Comparison of ENCODE assay signal across 8 mouse cellular contexts in the genomic region with DNA sequence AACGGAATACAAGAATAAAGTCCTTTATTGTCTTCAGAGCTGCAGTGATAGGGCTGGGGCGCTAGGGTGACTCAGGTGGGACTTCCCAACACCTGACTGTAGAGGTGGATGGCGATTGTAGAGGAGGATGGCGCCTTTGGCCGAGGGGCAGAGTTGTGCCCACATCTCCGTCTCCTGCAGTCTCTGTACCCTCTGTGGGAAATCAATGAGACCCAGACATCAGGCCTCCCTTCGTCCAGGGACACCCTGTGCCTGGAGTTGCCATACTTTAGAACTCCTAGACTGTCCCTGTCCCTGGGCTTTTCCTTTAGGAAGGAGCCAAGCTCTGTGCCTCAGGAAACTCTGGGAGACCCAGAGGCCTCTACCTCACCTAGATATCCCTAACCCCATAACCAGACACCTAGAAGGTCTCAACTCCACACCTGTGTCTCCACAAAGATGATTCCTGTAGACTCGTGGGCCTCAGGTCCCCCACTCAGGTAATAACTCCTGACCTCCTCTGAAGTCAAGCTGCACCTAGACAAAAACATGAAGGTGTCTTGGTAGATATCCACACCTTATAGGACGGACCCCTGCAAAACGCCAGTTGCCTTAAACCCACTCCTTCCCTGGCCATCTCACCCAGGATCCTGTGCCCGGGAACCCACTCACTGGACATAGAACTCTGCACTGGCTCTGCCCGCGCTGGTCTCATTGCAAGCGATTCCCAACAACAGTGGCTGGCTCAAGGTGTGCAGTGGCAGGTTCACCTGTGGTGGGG. TPM values are rescaled to one million over a fixed set of nuclear protein-coding genes. Genes with fewer than 3 reads are reported as not detected.
DNase-seq lines count a peak whose midpoint lies in the region; ATAC-seq and TF ChIP-seq lines count a peak whose summit lies in the region.

No protein-coding gene starts in this region.

- H3K27me3 ChIP-seq in cerebellum, adult 2 months (ENCODE audit: control insufficient read depth, insufficient read depth, low read length), result no peaks in the 10 kb centered on the region
- no peaks in the 10 kb centered on the region for H3K27me3 ChIP-seq in thymus, adult 2 months (ENCODE audit: control insufficient read depth, insufficient read depth, low read length)
- no peaks in the 10 kb centered on the region for H3K27me3 ChIP-seq in liver, embryonic 12.5 days (replicated peaks)
- no peaks in the 10 kb centered on the region for H3K27me3 ChIP-seq in stomach, postnatal 0 days (ENCODE audit: control insufficient read depth, insufficient read depth, low read length)

- no peaks in the 10 kb centered on the region; the same call in 1 of the 2 replicates for H3K36me3 ChIP-seq in thymus, adult 2 months (ENCODE audit: control insufficient read depth, insufficient read depth, low read length)
- peaks cover 8% of the 10 kb centered on the region for H3K36me3 ChIP-seq in liver, embryonic 12.5 days
- H3K36me3 ChIP-seq in stomach, postnatal 0 days (ENCODE audit: control insufficient read depth, insufficient read depth, low read length), result no peaks in the 10 kb centered on the region

- peak overlapping the region; percentile 77 for H3K9ac ChIP-seq in liver, embryonic 12.5 days
- H3K9ac ChIP-seq in stomach, postnatal 0 days (ENCODE audit: low read length), result peak overlapping the region; percentile 54

- no peak for ATAC-seq in liver, embryonic 12.5 days
- no peak for ATAC-seq in stomach, postnatal 0 days (ENCODE audit: low FRiP score, low TSS enrichment)

- H3K9me3 ChIP-seq in liver, embryonic 12.5 days (replicated peaks), result no peaks in the 10 kb centered on the region
- no peaks in the 10 kb centered on the region for H3K9me3 ChIP-seq in stomach, postnatal 0 days (ENCODE audit: control insufficient read depth, low read length)

- TF ChIP-seq EP300 in stomach, postnatal 0 days (optimal IDR thresholded peaks at IDR 0.05), result no peak

- WGBS in cerebellum, adult 2 months, result 57% methylated on average over 14 of the region's 14 CpGs
- 72% methylated on average over 14 of the region's 14 CpGs for WGBS in thymus, adult 2 months
- WGBS in liver, embryonic 12.5 days (ENCODE audit: insufficient replicate concordance), result 61% methylated on average over 14 of the region's 14 CpGs
- 61% methylated on average over 14 of the region's 14 CpGs for WGBS in stomach, postnatal 0 days

- TF ChIP-seq POLR2A in cerebellum, adult 2 months (IDR thresholded peaks at IDR 0.05; ENCODE audit: borderline replicate concordance, insufficient read depth, low read length), result no peak
- no peak for TF ChIP-seq POLR2A in thymus, adult 2 months (IDR thresholded peaks at IDR 0.05; ENCODE audit: control insufficient read depth, extremely low read depth, insufficient read depth, low read length, poor library complexity)

- H3K4me2 ChIP-seq in liver, embryonic 12.5 days, result peak overlapping the region; percentile 98
- peak overlapping the region; percentile 89 for H3K4me2 ChIP-seq in stomach, postnatal 0 days (replicated peaks; ENCODE audit: low read depth)

- H3K4me3 ChIP-seq in cerebellum, adult 2 months (replicated peaks; ENCODE audit: insufficient read depth, low read depth, low read length), result peak overlapping the region; percentile 94
- peak overlapping the region; percentile 49 for H3K4me3 ChIP-seq in thymus, adult 2 months (ENCODE audit: control insufficient read depth, insufficient read depth, low read length)
- peak overlapping the region; percentile 74 for H3K4me3 ChIP-seq in liver, embryonic 12.5 days
- H3K4me3 ChIP-seq in stomach, postnatal 0 days (ENCODE audit: low read depth, low read length), result peak overlapping the region; percentile 49

- H3K4me1 ChIP-seq in cerebellum, adult 2 months (ENCODE audit: control insufficient read depth, insufficient read depth, low read length), result peaks cover 12% of the 10 kb centered on the region
- peaks cover 50% of the 10 kb centered on the region for H3K4me1 ChIP-seq in thymus, adult 2 months (replicated peaks; ENCODE audit: control insufficient read depth, insufficient read depth, low read length)
- peaks cover 58% of the 10 kb centered on the region for H3K4me1 ChIP-seq in liver, embryonic 12.5 days
- peaks cover 12% of the 10 kb centered on the region for H3K4me1 ChIP-seq in stomach, postnatal 0 days (replicated peaks; ENCODE audit: control insufficient read depth, insufficient read depth)

- H3K27ac ChIP-seq in cerebellum, adult 2 months (ENCODE audit: insufficient read depth, low read length), result peak overlapping the region; percentile 14; the same call in 1 of the 2 replicates
- H3K27ac ChIP-seq in thymus, adult 2 months (ENCODE audit: control insufficient read depth, insufficient read depth, low read length), result peak overlapping the region; percentile 1; the same call in 1 of the 2 replicates
- H3K27ac ChIP-seq in liver, embryonic 12.5 days, result peak overlapping the region; percentile 71
- peak overlapping the region; percentile 58; the same call in 1 of the 2 replicates for H3K27ac ChIP-seq in stomach, postnatal 0 days (replicated peaks)

- TF ChIP-seq CTCF in cerebellum, adult 2 months (IDR thresholded peaks at IDR 0.05; ENCODE audit: borderline replicate concordance, insufficient read depth, low read depth, low read length), result no peak
- TF ChIP-seq CTCF in thymus, adult 2 months (IDR thresholded peaks at IDR 0.05; ENCODE audit: borderline replicate concordance, control insufficient read depth, extremely low read depth, insufficient read depth, low read length, poor library complexity), result no peak
- TF ChIP-seq CTCF in stomach, postnatal 0 days (IDR thresholded peaks at IDR 0.05; ENCODE audit: low read depth), result no peak

- no peak for DNase-seq in cerebellum, adult 2 months
- DNase-seq in cerebellum, adult 18-20 months, result no peak
- no peak for DNase-seq in thymus, adult 2 months
- DNase-seq in thymus, postnatal 0 days (ENCODE audit: low spot score), result no peak
- peak; percentile 12 for DNase-seq in stomach, postnatal 0 days (ENCODE audit: low spot score)
- no peak for DNase-seq in layer of hippocampus, postnatal 25 days (ENCODE audit: extremely low spot score in 1 of 2, low spot score in 1 of 2)
- no peak for DNase-seq in layer of hippocampus, postnatal 36 days

RNA-seq across cellular contexts. Expression of a gene that starts 0.8 kb away (rescaled TPM):
- 63.6 and 66.4 TPM in 2 replicates for polyA plus RNA-seq in cerebellum, adult 2 months (2012; rRNA removed)
- polyA plus RNA-seq in thymus, adult 2 months (2012; rRNA removed), result 28.0 and 31.6 TPM in 2 replicates
- 17.9 and 21.3 TPM in 2 replicates for polyA plus RNA-seq in thymus, postnatal 0 days (2015; fragmentation: Nextera tagmentation; extraction: Ambion mirVana)
- polyA plus RNA-seq in liver, embryonic 12.5 days (2016; fragmentation: Nextera tagmentation; extraction: Ambion mirVana), result 12.1 and 12.7 TPM in 2 replicates
- polyA plus RNA-seq in stomach, postnatal 0 days (2015; fragmentation: Nextera tagmentation; extraction: Ambion mirVana), result 33.0 and 37.2 TPM in 2 replicates
- total RNA-seq in layer of hippocampus, postnatal 25 days (2021), result 10 to 100 TPM; 21.9 to 23.5 TPM
- 10 to 100 TPM; 21.9 to 22.9 TPM for total RNA-seq in layer of hippocampus, postnatal 36 days (2021)

RNA-seq across cellular contexts. Expression of a gene that starts 2.7 kb away (rescaled TPM):
- polyA plus RNA-seq in cerebellum, adult 2 months (2012; rRNA removed), result 40.4 and 43.5 TPM in 2 replicates
- polyA plus RNA-seq in thymus, adult 2 months (2012; rRNA removed), result 43.0 and 46.5 TPM in 2 replicates
- polyA plus RNA-seq in thymus, postnatal 0 days (2015; fragmentation: Nextera tagmentation; extraction: Ambion mirVana), result 32.4 and 34.6 TPM in 2 replicates
- 10.0 and 11.9 TPM in 2 replicates for polyA plus RNA-seq in liver, embryonic 12.5 days (2016; fragmentation: Nextera tagmentation; extraction: Ambion mirVana)
- polyA plus RNA-seq in stomach, postnatal 0 days (2015; fragmentation: Nextera tagmentation; extraction: Ambion mirVana), result 21.1 and 21.2 TPM in 2 replicates
- 10 to 100 TPM; 13.5 to 14.9 TPM for total RNA-seq in layer of hippocampus, postnatal 25 days (2021)
- total RNA-seq in layer of hippocampus, postnatal 36 days (2021), result 10 to 100 TPM; 13.8 to 14.3 TPM

RNA-seq across cellular contexts. Expression of a gene that starts 2.7 kb away (rescaled TPM):
- polyA plus RNA-seq in cerebellum, adult 2 months (2012; rRNA removed), result 29.6 and 31.3 TPM in 2 replicates
- polyA plus RNA-seq in thymus, adult 2 months (2012; rRNA removed), result 8.4 and 9.9 TPM in 2 replicates
- polyA plus RNA-seq in thymus, postnatal 0 days (2015; fragmentation: Nextera tagmentation; extraction: Ambion mirVana), result 5.2 and 5.8 TPM in 2 replicates
- 2.2 and 2.5 TPM in 2 replicates for polyA plus RNA-seq in liver, embryonic 12.5 days (2016; fragmentation: Nextera tagmentation; extraction: Ambion mirVana)
- polyA plus RNA-seq in stomach, postnatal 0 days (2015; fragmentation: Nextera tagmentation; extraction: Ambion mirVana), result 10.0 and 10.1 TPM in 2 replicates
- total RNA-seq in layer of hippocampus, postnatal 25 days (2021), result 10 to 100 TPM; 16.1 to 18.8 TPM
- total RNA-seq in layer of hippocampus, postnatal 36 days (2021), result 10 to 100 TPM; 13.1 to 17.8 TPM

RNA-seq across cellular contexts. Expression of a gene that starts 5.7 kb away (rescaled TPM):
- 90.4 and 100.0 TPM in 2 replicates for polyA plus RNA-seq in cerebellum, adult 2 months (2012; rRNA removed)
- 38.4 and 38.8 TPM in 2 replicates for polyA plus RNA-seq in thymus, adult 2 months (2012; rRNA removed)
- 23.9 and 24.8 TPM in 2 replicates for polyA plus RNA-seq in thymus, postnatal 0 days (2015; fragmentation: Nextera tagmentation; extraction: Ambion mirVana)
- polyA plus RNA-seq in liver, embryonic 12.5 days (2016; fragmentation: Nextera tagmentation; extraction: Ambion mirVana), result 23.2 and 23.3 TPM in 2 replicates
- polyA plus RNA-seq in stomach, postnatal 0 days (2015; fragmentation: Nextera tagmentation; extraction: Ambion mirVana), result 26.2 and 28.0 TPM in 2 replicates
- 10 to 100 TPM; 83.2 to 85.2 TPM for total RNA-seq in layer of hippocampus, postnatal 25 days (2021)
- total RNA-seq in layer of hippocampus, postnatal 36 days (2021), result 10 to 100 TPM; 81.5 to 82.6 TPM

RNA-seq across cellular contexts. Expression of a gene that starts 12.9 kb away (rescaled TPM):
- 214 and 257 TPM in 2 replicates for polyA plus RNA-seq in cerebellum, adult 2 months (2012; rRNA removed)
- 33.2 and 39.4 TPM in 2 replicates for polyA plus RNA-seq in thymus, adult 2 months (2012; rRNA removed)
- polyA plus RNA-seq in thymus, postnatal 0 days (2015; fragmentation: Nextera tagmentation; extraction: Ambion mirVana), result 90.6 and 99.5 TPM in 2 replicates
- polyA plus RNA-seq in liver, embryonic 12.5 days (2016; fragmentation: Nextera tagmentation; extraction: Ambion mirVana), result 91.7 and 92.0 TPM in 2 replicates
- polyA plus RNA-seq in stomach, postnatal 0 days (2015; fragmentation: Nextera tagmentation; extraction: Ambion mirVana), result 130 and 134 TPM in 2 replicates
- total RNA-seq in layer of hippocampus, postnatal 25 days (2021), result 10 to 100 TPM; 88.6 to 93.9 TPM
- 100 to 1,000 TPM in 1 of 2 experiments, 10 to 100 TPM in 1; 86.0 to 101 TPM for total RNA-seq in layer of hippocampus, postnatal 36 days (2021)

Comparison
In these comparisons a context has a peak if more than half of its experiments do, and no peak if none do; other contexts are left out.
1. H3K27ac ChIP-seq: peak in every context shown above with its lines; median percentile 71 in liver, embryonic 12.5 days; 58 in stomach, postnatal 0 days; 14 in cerebellum, adult 2 months; 1 in thymus, adult 2 months.